Mouse (Mus musculus): ENCODE measurements around the gene Pde4d. TPM values are rescaled to one million over a fixed set of nuclear protein-coding genes. Genes with fewer than 3 reads are reported as not detected.

Gene Pde4d
- total RNA-seq, 1 experiment from 2014 or later: 8.3 TPM

GRCm38 (mm10) chr13:109669965-109670364, 1220.2 kb downstream of the Pde4d start:
- ATAC-seq (ENCODE audit: extremely low read depth, insufficient number of reproducible peaks, low FRiP score, poor library complexity, severe bottlenecking): no peak

- no peak for ATAC-seq (ENCODE audit: extremely low read depth, insufficient number of reproducible peaks, low FRiP score, poor library complexity, severe bottlenecking)
These were observed 1222.0 kb downstream of the Pde4d start for GRCm38 (mm10) chr13:109671589-109672347.

- ATAC-seq (ENCODE audit: extremely low read depth, insufficient number of reproducible peaks, low FRiP score, poor library complexity, severe bottlenecking): no peak
These were observed 1227.3 kb downstream of the Pde4d start for GRCm38 (mm10) chr13:109677047-109677446.

GRCm38 (mm10) chr13:109677617-109678016, 1227.9 kb downstream of the Pde4d start:
- ATAC-seq (ENCODE audit: extremely low read depth, insufficient number of reproducible peaks, low FRiP score, poor library complexity, severe bottlenecking): no peak

GRCm38 (mm10) chr13:109678991-109679390, 1229.2 kb downstream of the Pde4d start:
- no peak for ATAC-seq (ENCODE audit: extremely low read depth, insufficient number of reproducible peaks, low FRiP score, poor library complexity, severe bottlenecking)

- no peak for ATAC-seq (ENCODE audit: extremely low read depth, insufficient number of reproducible peaks, low FRiP score, poor library complexity, severe bottlenecking)
These were observed 1230.5 kb downstream of the Pde4d start for GRCm38 (mm10) chr13:109680229-109680628.

GRCm38 (mm10) chr13:109681699-109682293, 1232.0 kb downstream of the Pde4d start:
- ATAC-seq (ENCODE audit: extremely low read depth, insufficient number of reproducible peaks, low FRiP score, poor library complexity, severe bottlenecking): no peak

- ATAC-seq (ENCODE audit: extremely low read depth, insufficient number of reproducible peaks, low FRiP score, poor library complexity, severe bottlenecking): no peak
These were observed 1233.3 kb downstream of the Pde4d start for GRCm38 (mm10) chr13:109683001-109683400.

- no peak for ATAC-seq (ENCODE audit: extremely low read depth, insufficient number of reproducible peaks, low FRiP score, poor library complexity, severe bottlenecking)
These were observed 1235.2 kb downstream of the Pde4d start for GRCm38 (mm10) chr13:109684985-109685295.

GRCm38 (mm10) chr13:109685296-109686115, 1235.8 kb downstream of the Pde4d start:
- ATAC-seq (ENCODE audit: extremely low read depth, insufficient number of reproducible peaks, low FRiP score, poor library complexity, severe bottlenecking): peak; percentile 44; the same call in 1 of the 2 replicates

GRCm38 (mm10) chr13:109686116-109686876, 1236.5 kb downstream of the Pde4d start:
- ATAC-seq (ENCODE audit: extremely low read depth, insufficient number of reproducible peaks, low FRiP score, poor library complexity, severe bottlenecking): no peak

GRCm38 (mm10) chr13:109686906-109687305, 1237.2 kb downstream of the Pde4d start:
- no peak for ATAC-seq (ENCODE audit: extremely low read depth, insufficient number of reproducible peaks, low FRiP score, poor library complexity, severe bottlenecking)

GRCm38 (mm10) chr13:109688195-109688594, 1238.4 kb downstream of the Pde4d start:
- ATAC-seq (ENCODE audit: extremely low read depth, insufficient number of reproducible peaks, low FRiP score, poor library complexity, severe bottlenecking): no peak

- no peak for ATAC-seq (ENCODE audit: extremely low read depth, insufficient number of reproducible peaks, low FRiP score, poor library complexity, severe bottlenecking)
These were observed 1239.4 kb downstream of the Pde4d start for GRCm38 (mm10) chr13:109689176-109689575.

- no peak for ATAC-seq (ENCODE audit: extremely low read depth, insufficient number of reproducible peaks, low FRiP score, poor library complexity, severe bottlenecking)
These were observed 1240.8 kb downstream of the Pde4d start for GRCm38 (mm10) chr13:109690558-109690957.

GRCm38 (mm10) chr13:109692851-109693250, 1243.1 kb downstream of the Pde4d start:
- no peak for ATAC-seq (ENCODE audit: extremely low read depth, insufficient number of reproducible peaks, low FRiP score, poor library complexity, severe bottlenecking)

GRCm38 (mm10) chr13:109693769-109694168, 1244.0 kb downstream of the Pde4d start:
- ATAC-seq (ENCODE audit: extremely low read depth, insufficient number of reproducible peaks, low FRiP score, poor library complexity, severe bottlenecking): no peak

- ATAC-seq (ENCODE audit: extremely low read depth, insufficient number of reproducible peaks, low FRiP score, poor library complexity, severe bottlenecking): no peak
These were observed 1244.5 kb downstream of the Pde4d start for GRCm38 (mm10) chr13:109694293-109694692.

- no peak for ATAC-seq (ENCODE audit: extremely low read depth, insufficient number of reproducible peaks, low FRiP score, poor library complexity, severe bottlenecking)
These were observed 1245.3 kb downstream of the Pde4d start for GRCm38 (mm10) chr13:109695098-109695497.
